Mouse (Mus musculus) midbrain, embryonic 13.5 days (tissue): ENCODE data around the gene Abhd12. TPM values are rescaled to one million over a fixed set of nuclear protein-coding genes. Genes with fewer than 3 reads are reported as not detected.

Experiments used
- ATAC-seq: fragments of 200-750 bp; cut with Nextera tagmentation; 2 replicates; pipeline ENCODE4 v1.8.0; 2017; ENCODE audit warnings: mild to moderate bottlenecking, moderate TSS enrichment, moderate library complexity
- H3K27ac ChIP-seq: fragments of 300-500 bp; sonication (generic); 2 replicates; pipeline ENCODE4 v1.5.1; 2015; ENCODE audit warnings: inconsistent platforms, mild to moderate bottlenecking, moderate library complexity
- H3K27me3 ChIP-seq: fragments of 300-500 bp; sonication (generic); 2 replicates; pipeline ENCODE4 v1.6.1; 2015; ENCODE audit warnings: mild to moderate bottlenecking, inconsistent platforms
- H3K36me3 ChIP-seq: fragments of 300-500 bp; sonication (generic); 2 replicates; pipeline ENCODE4 v1.6.1; 2015; ENCODE audit warnings: mild to moderate bottlenecking, inconsistent platforms
- H3K4me1 ChIP-seq: fragments of 300-500 bp; sonication (generic); replicated peaks from 2 replicates; pipeline ENCODE4 v1.6.1; 2015; ENCODE audit warnings: inconsistent platforms
- H3K4me2 ChIP-seq: fragments of 300-500 bp; sonication (generic); replicated peaks from 2 replicates; pipeline ENCODE4 v1.6.1; 2015; ENCODE audit warnings: moderate library complexity, mild to moderate bottlenecking, inconsistent platforms
- H3K4me3 ChIP-seq: fragments of 300-500 bp; sonication (generic); replicated peaks from 2 replicates; pipeline ENCODE4 v1.5.1; 2015; ENCODE audit warnings: mild to moderate bottlenecking, inconsistent platforms
- H3K9ac ChIP-seq: fragments of 300-500 bp; sonication (generic); replicated peaks from 2 replicates; pipeline ENCODE4 v1.6.1; 2015; ENCODE audit warnings: mild to moderate bottlenecking, inconsistent platforms
- H3K9me3 ChIP-seq: fragments of 300-500 bp; sonication (generic); 2 replicates; pipeline ENCODE4 v1.6.1; 2016; ENCODE audit warnings: mild to moderate bottlenecking, inconsistent platforms
- WGBS: fragments of 180-500 bp; shearing (Covaris S2); methylation state at CpG from one replicate; pipeline ENCODE4 v1.1.7; 2015; 5-methylcytosine and 5-hydroxymethylcytosine counted together
- polyA plus RNA-seq: library from polyadenylated mRNA; unstranded; fragments of >200 nt; fragmentation: Nextera tagmentation; extraction: Ambion mirVana; gene quantifications from 2 replicates; pipeline ENCODE4 v1.2.1, GENCODE M21; 2015

The Abhd12 gene
- polyA plus RNA-seq, 1 experiment from 2014 or later, result 84.8 TPM

DNA sequence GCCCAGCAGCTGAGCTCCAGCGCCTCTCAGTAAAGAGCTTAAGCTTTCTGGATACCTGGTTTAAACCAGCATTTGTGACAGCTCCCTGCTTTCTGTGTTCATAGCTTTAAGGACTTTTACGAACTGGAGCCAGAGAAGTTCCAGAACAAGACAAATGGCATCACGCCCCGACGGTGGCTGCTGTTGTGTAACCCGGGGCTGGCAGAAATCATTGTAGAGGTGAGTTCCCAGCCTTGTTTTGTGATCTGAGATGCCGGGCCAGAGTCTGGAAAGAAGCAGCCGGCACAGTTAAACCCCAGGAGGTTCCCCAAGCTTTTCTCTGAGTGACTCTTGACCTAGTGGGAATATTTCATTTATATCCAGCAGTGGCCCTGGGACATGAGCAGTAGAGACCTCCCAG lies 85.8 kb downstream of the Abhd12 start:
- 94% methylated on average over 8 of the region's 8 CpGs for WGBS
- no peaks in the 10 kb centered on the region for H3K4me1 ChIP-seq
- no peak overlapping the region for H3K9ac ChIP-seq
- H3K27me3 ChIP-seq, result no peaks in the 10 kb centered on the region
- no peak overlapping the region for H3K4me3 ChIP-seq
- no peak for ATAC-seq
- no peak overlapping the region for H3K4me2 ChIP-seq
- no peak overlapping the region for H3K27ac ChIP-seq
- peaks cover 93% of the 10 kb centered on the region for H3K36me3 ChIP-seq
- no peaks in the 10 kb centered on the region for H3K9me3 ChIP-seq

DNA sequence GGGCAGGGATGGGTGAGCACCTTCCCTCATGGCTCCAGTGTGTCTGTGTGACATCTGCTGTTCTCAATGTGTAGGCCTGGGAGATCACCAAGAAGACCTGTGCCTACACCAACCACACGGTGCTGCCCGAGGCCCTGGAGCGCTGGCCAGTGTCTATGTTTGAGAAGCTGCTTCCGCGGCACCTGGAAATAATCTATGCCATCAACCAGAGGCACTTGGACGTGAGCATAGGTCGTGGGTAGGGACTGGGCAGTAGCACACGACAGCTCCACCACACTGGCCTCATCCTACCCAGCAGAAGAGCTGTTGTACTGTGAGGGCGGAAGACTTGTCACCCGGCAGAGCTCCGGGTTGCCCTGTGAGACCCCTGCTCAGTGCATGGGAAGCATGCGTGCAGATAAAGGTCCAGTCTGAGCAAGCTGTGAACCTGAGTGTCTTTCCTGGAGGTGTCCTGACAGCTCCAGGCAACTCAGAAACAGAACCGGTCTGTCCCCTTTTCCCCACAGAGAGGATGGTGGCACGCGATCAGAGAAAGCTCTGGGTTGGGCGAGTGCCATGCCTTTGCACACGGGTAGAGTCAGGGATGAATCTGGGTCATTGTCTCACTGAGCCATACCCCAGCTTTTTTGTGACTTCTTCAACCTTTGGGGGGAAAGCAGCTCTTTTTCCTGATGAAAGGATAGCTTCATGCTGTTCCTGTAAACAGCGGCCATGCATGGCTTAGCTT lies 87.7 kb downstream of the Abhd12 start:
- ATAC-seq, result no peak
- H3K36me3 ChIP-seq, result peaks cover 94% of the 10 kb centered on the region

GRCm38 (mm10) chr2:150812816-150813215 lies 91.7 kb downstream of the Abhd12 start:
- no peaks in the 10 kb centered on the region for H3K4me1 ChIP-seq

More for the DNA sequence above, 87.7 kb downstream of the Abhd12 start:
- Histone ChIP-seq H3K9ac (no peak overlapping the region), H3K4me3 (no peak overlapping the region), H3K4me1 (no peaks in the 10 kb centered on the region), H3K4me2 (no peak overlapping the region), H3K27ac (no peak overlapping the region), H3K9me3 (no peaks in the 10 kb centered on the region), H3K27me3 (no peaks in the 10 kb centered on the region)
- 96% methylated on average over 18 of the region's 18 CpGs for WGBS

GRCm38 (mm10) chr2:150810603-150811002 lies 93.9 kb downstream of the Abhd12 start:
- Histone ChIP-seq H3K4me3 (no peak overlapping the region), H3K4me2 (no peak overlapping the region), H3K4me1 (no peaks in the 10 kb centered on the region), H3K9me3 (no peaks in the 10 kb centered on the region), H3K27ac (no peak overlapping the region), H3K9ac (no peak overlapping the region), H3K36me3 (peaks cover 80% of the 10 kb centered on the region), H3K27me3 (no peaks in the 10 kb centered on the region)
- no peak for ATAC-seq
- WGBS, result 91% methylated on average over 5 of the region's 5 CpGs

More at GRCm38 (mm10) chr2:150812816-150813215, 91.7 kb downstream of the Abhd12 start:
- peaks cover 86% of the 10 kb centered on the region for H3K36me3 ChIP-seq
- no peaks in the 10 kb centered on the region for H3K9me3 ChIP-seq
- no peak overlapping the region for H3K4me2 ChIP-seq
- WGBS, result 95% methylated on average over 6 of the region's 6 CpGs
- H3K4me3 ChIP-seq, result no peak overlapping the region
- no peak overlapping the region for H3K27ac ChIP-seq
- H3K27me3 ChIP-seq, result no peaks in the 10 kb centered on the region
- H3K9ac ChIP-seq, result no peak overlapping the region
- ATAC-seq, result no peak

- peaks cover 74% of the 10 kb centered on the region for H3K36me3 ChIP-seq
- H3K27ac ChIP-seq, result no peak overlapping the region
- no peak for ATAC-seq
Measured at GRCm38 (mm10) chr2:150808812-150809211, 95.7 kb downstream of the Abhd12 start.

DNA sequence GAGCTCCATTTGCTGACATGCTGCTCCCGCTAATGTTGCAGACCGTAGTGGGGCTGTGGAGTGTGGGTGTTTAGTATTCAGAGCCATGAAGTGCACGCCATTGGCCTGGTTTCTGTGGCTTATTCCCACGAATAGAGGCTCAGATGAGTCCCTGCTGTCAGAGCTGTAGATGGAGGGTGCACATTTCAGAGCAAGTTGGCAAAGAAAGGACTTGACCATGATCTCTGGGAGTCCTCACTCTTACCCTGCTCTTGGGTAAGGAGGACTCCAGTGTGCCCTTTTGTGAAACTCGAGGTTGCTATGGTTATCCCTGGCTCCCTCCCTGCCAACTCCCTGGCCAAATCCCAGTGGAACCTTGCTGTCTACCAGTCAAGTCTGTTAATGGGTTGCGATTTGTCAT lies 96.2 kb downstream of the Abhd12 start:
- Histone ChIP-seq H3K27me3 (no peaks in the 10 kb centered on the region), H3K36me3 (peaks cover 70% of the 10 kb centered on the region), H3K9ac (no peak overlapping the region), H3K27ac (no peak overlapping the region), H3K4me2 (no peak overlapping the region), H3K9me3 (no peaks in the 10 kb centered on the region), H3K4me3 (no peak overlapping the region), H3K4me1 (no peaks in the 10 kb centered on the region)
- ATAC-seq, result peak; percentile 34; the same call in 1 of the 2 replicates
- 77% methylated on average over 6 of the region's 6 CpGs for WGBS

More at GRCm38 (mm10) chr2:150808812-150809211, 95.7 kb downstream of the Abhd12 start:
- no peak overlapping the region for H3K9ac ChIP-seq
- H3K27me3 ChIP-seq, result no peaks in the 10 kb centered on the region
- WGBS, result 93% methylated on average over 6 of the region's 6 CpGs
- no peak overlapping the region for H3K4me3 ChIP-seq
- no peaks in the 10 kb centered on the region for H3K4me1 ChIP-seq
- no peak overlapping the region for H3K4me2 ChIP-seq
- no peaks in the 10 kb centered on the region for H3K9me3 ChIP-seq

- no peak overlapping the region for H3K9ac ChIP-seq
- no peak overlapping the region for H3K4me2 ChIP-seq
- H3K27me3 ChIP-seq, result no peaks in the 10 kb centered on the region
- no peak overlapping the region for H3K4me3 ChIP-seq
- no peak for ATAC-seq
- no peaks in the 10 kb centered on the region for H3K4me1 ChIP-seq
- peaks cover 52% of the 10 kb centered on the region for H3K36me3 ChIP-seq
- no peak overlapping the region for H3K27ac ChIP-seq
- H3K9me3 ChIP-seq, result no peaks in the 10 kb centered on the region
- 97% methylated on average over 1 of the region's 1 CpGs for WGBS
Measured at GRCm38 (mm10) chr2:150803035-150803434, 101.5 kb downstream of the Abhd12 start.

DNA sequence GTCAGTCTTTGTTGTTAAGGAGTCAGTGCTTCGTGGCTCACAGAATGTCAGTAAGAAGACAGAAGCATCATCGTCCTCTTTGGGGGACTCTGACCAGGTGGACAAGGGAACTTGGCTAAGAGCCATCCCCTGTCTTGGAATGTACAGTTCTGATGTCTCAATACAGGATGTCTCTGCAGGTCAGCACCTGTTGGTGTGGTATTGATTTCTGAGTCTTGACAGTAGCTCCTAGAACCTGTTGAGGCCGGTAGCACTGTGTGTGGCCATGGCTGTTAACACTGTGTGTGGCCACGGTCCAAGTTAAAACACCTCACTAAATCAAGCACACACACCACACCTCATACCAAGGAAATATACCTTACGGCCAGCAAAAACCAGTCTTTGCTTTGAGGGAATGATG lies 103.9 kb downstream of the Abhd12 start:
- Histone ChIP-seq H3K4me3 (no peak overlapping the region), H3K27ac (no peak overlapping the region), H3K9me3 (no peaks in the 10 kb centered on the region), H3K4me1 (no peaks in the 10 kb centered on the region), H3K9ac (no peak overlapping the region), H3K36me3 (peaks cover 49% of the 10 kb centered on the region), H3K4me2 (no peak overlapping the region), H3K27me3 (no peaks in the 10 kb centered on the region)
- ATAC-seq, result no peak
- 94% methylated on average over 5 of the region's 5 CpGs for WGBS

GRCm38 (mm10) chr2:150798084-150798483 lies 106.5 kb downstream of the Abhd12 start:
- Histone ChIP-seq H3K36me3 (peaks cover 46% of the 10 kb centered on the region), H3K9ac (no peak overlapping the region), H3K27me3 (no peaks in the 10 kb centered on the region), H3K27ac (no peak overlapping the region), H3K4me3 (no peak overlapping the region), H3K9me3 (no peaks in the 10 kb centered on the region), H3K4me2 (no peak overlapping the region), H3K4me1 (no peaks in the 10 kb centered on the region)
- WGBS, result 87% methylated on average over 7 of the region's 7 CpGs
- ATAC-seq, result no peak

DNA sequence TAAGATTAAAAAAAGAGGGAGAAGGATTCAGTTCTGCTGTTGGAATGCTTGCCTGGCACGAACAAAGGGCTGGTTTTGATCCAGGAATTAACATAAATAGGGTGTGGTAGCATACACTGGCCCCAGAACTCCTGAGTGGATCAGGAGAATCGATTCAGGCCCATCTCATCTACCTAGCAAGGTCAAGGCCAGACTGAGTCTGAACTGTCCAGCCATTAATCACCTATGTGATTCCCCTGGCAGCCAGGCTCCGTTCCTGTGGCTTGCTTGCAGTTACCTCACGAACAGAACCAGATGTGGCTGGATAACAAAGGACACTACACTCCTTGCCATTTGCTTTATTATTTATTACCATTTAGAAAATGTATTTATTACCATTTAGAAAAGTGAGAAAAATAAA lies 111.2 kb downstream of the Abhd12 start:
- WGBS, result 86% methylated on average over 4 of the region's 4 CpGs
- Histone ChIP-seq H3K4me3 (no peak overlapping the region), H3K9ac (no peak overlapping the region), H3K36me3 (peaks cover 31% of the 10 kb centered on the region), H3K4me1 (peaks cover 12% of the 10 kb centered on the region), H3K9me3 (no peaks in the 10 kb centered on the region), H3K27ac (no peak overlapping the region), H3K4me2 (no peak overlapping the region), H3K27me3 (no peaks in the 10 kb centered on the region)
- no peak for ATAC-seq

DNA sequence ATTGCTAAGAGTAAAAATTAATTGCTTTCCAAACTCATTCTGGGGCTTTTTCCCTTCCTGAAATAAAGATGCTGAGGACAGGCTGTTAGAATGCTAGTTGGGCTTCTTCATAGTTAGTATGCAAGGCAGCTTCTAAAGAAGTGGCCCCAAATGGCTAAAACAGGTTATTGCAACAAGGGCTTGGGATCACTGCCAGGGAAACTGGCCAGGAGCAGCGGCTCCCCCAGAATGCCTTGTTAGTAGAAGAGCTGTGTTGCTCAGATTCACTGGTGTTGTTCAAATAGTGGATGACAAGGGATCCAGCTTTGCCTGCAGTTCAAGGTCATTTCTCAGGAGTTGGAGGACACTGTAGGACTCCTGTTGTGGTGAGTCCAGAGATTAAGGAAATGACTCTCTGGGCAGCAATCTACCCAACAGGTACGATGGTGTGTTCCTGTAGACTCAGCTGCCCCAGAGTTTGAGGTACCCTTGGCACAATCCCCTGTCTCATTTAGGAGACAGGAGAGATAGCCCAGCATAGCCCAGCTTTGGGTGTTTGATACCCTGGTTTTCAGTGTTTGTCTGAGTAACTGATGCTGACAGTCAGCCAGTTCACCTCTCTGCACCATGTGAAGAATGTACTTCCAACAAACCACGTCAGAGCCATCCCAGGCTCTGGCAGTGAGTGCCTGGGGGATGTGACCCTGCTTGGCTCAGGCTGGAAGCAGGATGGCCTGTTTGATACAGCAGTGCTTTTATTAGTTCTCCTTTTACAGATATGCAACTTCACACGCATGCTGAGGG lies 115.6 kb downstream of the Abhd12 start:
- Histone ChIP-seq H3K9ac (no peak overlapping the region), H3K4me3 (0 out of 2 replicates have a peak overlapping the region, but pooled peaks have one; percentile 15), H3K9me3 (no peaks in the 10 kb centered on the region), H3K36me3 (peaks cover 17% of the 10 kb centered on the region), H3K27ac (peak overlapping the region; percentile 45; the same call in 1 of the 2 replicates), H3K4me2 (peak overlapping the region; percentile 19), H3K27me3 (peaks cover 9% of the 10 kb centered on the region), H3K4me1 (peaks cover 28% of the 10 kb centered on the region)
- 61% methylated on average over 4 of the region's 4 CpGs for WGBS
- no peak for ATAC-seq

GRCm38 (mm10) chr2:150787234-150787771 lies 117.2 kb downstream of the Abhd12 start:
- no peaks in the 10 kb centered on the region for H3K9me3 ChIP-seq

More at GRCm38 (mm10) chr2:150787234-150787771, 117.2 kb downstream of the Abhd12 start:
- Histone ChIP-seq H3K9ac (peak overlapping the region; percentile 82), H3K4me1 (peaks cover 28% of the 10 kb centered on the region), H3K36me3 (peaks cover 3% of the 10 kb centered on the region), H3K27me3 (peaks cover 9% of the 10 kb centered on the region), H3K4me2 (peak overlapping the region; percentile 94), H3K27ac (no peak overlapping the region), H3K4me3 (peak overlapping the region; percentile 80)
- ATAC-seq, result peak; percentile 73
- WGBS, result 1% methylated on average over 23 of the region's 23 CpGs
